Mouse (Mus musculus): ENCODE measurements around the gene Fancd2. TPM values are rescaled to one million over a fixed set of nuclear protein-coding genes. Genes with fewer than 3 reads are reported as not detected.

Gene Fancd2
- polyA plus RNA-seq, 1 experiment from 2014 or later, result 8.0 TPM

GRCm38 (mm10) chr6:113597945-113598344, 66.5 kb downstream of the Fancd2 start:
- peaks cover 15% of the 10 kb centered on the region; the same call in 1 of the 2 replicates for H3K36me3 ChIP-seq
- no peak for ATAC-seq (ENCODE audit: extremely low read depth, insufficient number of reproducible peaks, low FRiP score, low TSS enrichment)
- no peak overlapping the region for H3K9ac ChIP-seq
- H3K4me1 ChIP-seq, result peaks cover 10% of the 10 kb centered on the region
- H3K4me2 ChIP-seq, result no peak overlapping the region
- WGBS, result 88% methylated on average over 4 of the region's 4 CpGs
- H3K27me3 ChIP-seq (replicated peaks), result no peaks in the 10 kb centered on the region
- no peak overlapping the region for H3K4me3 ChIP-seq
- no peaks in the 10 kb centered on the region for H3K9me3 ChIP-seq
- no peak overlapping the region for H3K27ac ChIP-seq (replicated peaks)

GRCm38 (mm10) chr6:113599833-113600232, 68.4 kb downstream of the Fancd2 start:
- Histone ChIP-seq H3K36me3 (peaks cover 15% of the 10 kb centered on the region; the same call in 1 of the 2 replicates), H3K4me2 (no peak overlapping the region), H3K4me1 (peaks cover 13% of the 10 kb centered on the region), H3K9me3 (no peaks in the 10 kb centered on the region), H3K9ac (no peak overlapping the region), H3K27me3 (replicated peaks) (no peaks in the 10 kb centered on the region), H3K4me3 (no peak overlapping the region), H3K27ac (replicated peaks) (no peak overlapping the region)
- 76% methylated on average over 5 of the region's 5 CpGs for WGBS
- no peak for ATAC-seq (ENCODE audit: extremely low read depth, insufficient number of reproducible peaks, low FRiP score, low TSS enrichment)

GRCm38 (mm10) chr6:113600543-113601139, 69.2 kb downstream of the Fancd2 start, which contains the start of gene Fancd2os:
Gene Fancd2os (minus strand): TSS chr6:113600715.
- H3K4me2 ChIP-seq, result 0 out of 2 replicates have a peak within 1 kb of the TSS, but pooled peaks have one; percentile 3
- 45% methylated on average over 23 of the region's 23 CpGs for WGBS
- no peaks in the 10 kb centered on the region for H3K27me3 ChIP-seq (replicated peaks)
- peaks cover 18% of the 10 kb centered on the region for H3K4me1 ChIP-seq
- H3K36me3 ChIP-seq, result peaks cover 15% of the 10 kb centered on the region; the same call in 1 of the 2 replicates
- H3K9ac ChIP-seq, result no peak within 1 kb of the TSS
- H3K4me3 ChIP-seq, result no peak within 1 kb of the TSS
- no peak within 1 kb of the TSS for H3K27ac ChIP-seq (replicated peaks)
- no peaks in the 10 kb centered on the region for H3K9me3 ChIP-seq
- no peak for ATAC-seq (ENCODE audit: extremely low read depth, insufficient number of reproducible peaks, low FRiP score, low TSS enrichment)

DNA sequence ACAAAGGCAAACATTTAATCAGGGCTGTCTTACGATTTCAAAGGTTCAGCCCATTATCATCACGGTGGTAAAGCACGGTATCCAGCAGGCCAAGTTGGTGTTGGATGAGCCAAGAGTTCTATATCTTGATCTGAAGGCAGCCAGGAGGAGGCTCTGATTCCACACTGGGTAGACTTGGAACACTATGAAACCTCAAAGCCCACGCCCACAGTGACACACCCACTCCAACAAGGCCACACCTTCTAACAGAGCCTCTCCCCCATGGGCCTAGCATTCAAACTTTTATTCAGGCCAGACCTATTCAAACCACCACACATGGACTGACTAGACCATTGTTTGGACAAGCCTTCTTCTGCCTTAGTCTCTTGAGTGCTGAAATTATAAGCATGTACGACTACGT, 71.3 kb downstream of the Fancd2 start:
- H3K9ac ChIP-seq, result no peak overlapping the region

GRCm38 (mm10) chr6:113603993-113604392, 72.5 kb downstream of the Fancd2 start:
- ATAC-seq (ENCODE audit: extremely low read depth, insufficient number of reproducible peaks, low FRiP score, low TSS enrichment), result no peak
- Histone ChIP-seq H3K4me2 (peak overlapping the region; percentile 88), H3K27me3 (replicated peaks) (no peaks in the 10 kb centered on the region), H3K4me1 (peaks cover 30% of the 10 kb centered on the region), H3K27ac (replicated peaks) (peak overlapping the region; percentile 89; the same call in 1 of the 2 replicates), H3K9ac (peak overlapping the region; percentile 96), H3K36me3 (peaks cover 11% of the 10 kb centered on the region; the same call in 1 of the 2 replicates), H3K4me3 (peak overlapping the region; percentile 98), H3K9me3 (no peaks in the 10 kb centered on the region)
- 46% methylated on average over 12 of the region's 12 CpGs for WGBS

More for the DNA sequence above, 71.3 kb downstream of the Fancd2 start:
- Histone ChIP-seq H3K4me2 (no peak overlapping the region), H3K4me1 (peaks cover 30% of the 10 kb centered on the region), H3K27me3 (replicated peaks) (no peaks in the 10 kb centered on the region), H3K4me3 (no peak overlapping the region), H3K27ac (replicated peaks) (no peak overlapping the region), H3K9me3 (no peaks in the 10 kb centered on the region), H3K36me3 (peaks cover 16% of the 10 kb centered on the region; the same call in 1 of the 2 replicates)
- ATAC-seq (ENCODE audit: extremely low read depth, insufficient number of reproducible peaks, low FRiP score, low TSS enrichment), result no peak
- WGBS, result 90% methylated on average over 6 of the region's 6 CpGs

- Histone ChIP-seq H3K4me2 (peak within 1 kb of the TSS; percentile 88), H3K27me3 (replicated peaks) (no peaks in the 10 kb centered on the region), H3K4me3 (peak within 1 kb of the TSS; percentile 98), H3K4me1 (peaks cover 30% of the 10 kb centered on the region), H3K27ac (replicated peaks) (peak within 1 kb of the TSS; percentile 89), H3K9ac (peak within 1 kb of the TSS; percentile 96), H3K36me3 (peaks cover 11% of the 10 kb centered on the region; the same call in 1 of the 2 replicates), H3K9me3 (no peaks in the 10 kb centered on the region)
- under 1% methylated on average over 63 of the region's 65 CpGs for WGBS
- peak; percentile 86 for ATAC-seq (ENCODE audit: extremely low read depth, insufficient number of reproducible peaks, low FRiP score, low TSS enrichment)
Measured at GRCm38 (mm10) chr6:113604432-113605223, 73.1 kb downstream of the Fancd2 start, which contains the start of gene Brk1. Gene Brk1 (plus strand): TSS chr6:113604772.

DNA sequence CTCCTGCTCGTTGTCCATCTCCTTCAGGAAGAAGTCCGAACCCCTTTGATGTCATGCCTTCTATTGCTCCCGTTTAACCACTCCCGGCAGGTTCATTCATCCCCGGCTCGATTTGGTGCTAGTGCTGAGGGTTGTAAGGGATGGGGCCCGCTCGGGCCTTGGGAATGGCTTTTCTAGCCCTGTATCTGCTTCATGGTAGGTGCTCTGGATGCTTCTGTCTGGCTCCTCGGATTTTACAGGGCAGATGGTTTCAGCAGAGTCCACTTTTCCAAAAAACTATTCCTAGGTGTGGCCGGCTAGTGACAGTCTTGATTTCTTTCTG, 73.7 kb downstream of the Fancd2 start:
- Histone ChIP-seq H3K4me1 (peaks cover 25% of the 10 kb centered on the region), H3K9ac (peak overlapping the region; percentile 96), H3K36me3 (peaks cover 11% of the 10 kb centered on the region; the same call in 1 of the 2 replicates), H3K4me2 (peak overlapping the region; percentile 88), H3K9me3 (no peaks in the 10 kb centered on the region), H3K4me3 (peak overlapping the region; percentile 98), H3K27me3 (replicated peaks) (no peaks in the 10 kb centered on the region), H3K27ac (replicated peaks) (peak overlapping the region; percentile 89)
- ATAC-seq (ENCODE audit: extremely low read depth, insufficient number of reproducible peaks, low FRiP score, low TSS enrichment), result no peak; the same call in 1 of the 2 replicates
- WGBS, result 2% methylated on average over 10 of the region's 10 CpGs

GRCm38 (mm10) chr6:113608871-113609270, 77.4 kb downstream of the Fancd2 start:
- 85% methylated on average over 6 of the region's 6 CpGs for WGBS
- Histone ChIP-seq H3K27me3 (replicated peaks) (no peaks in the 10 kb centered on the region), H3K27ac (replicated peaks) (no peak overlapping the region), H3K4me1 (peaks cover 48% of the 10 kb centered on the region), H3K36me3 (peaks cover 28% of the 10 kb centered on the region), H3K9me3 (no peaks in the 10 kb centered on the region), H3K4me3 (no peak overlapping the region), H3K4me2 (no peak overlapping the region), H3K9ac (no peak overlapping the region)
- no peak for ATAC-seq (ENCODE audit: extremely low read depth, insufficient number of reproducible peaks, low FRiP score, low TSS enrichment)

DNA sequence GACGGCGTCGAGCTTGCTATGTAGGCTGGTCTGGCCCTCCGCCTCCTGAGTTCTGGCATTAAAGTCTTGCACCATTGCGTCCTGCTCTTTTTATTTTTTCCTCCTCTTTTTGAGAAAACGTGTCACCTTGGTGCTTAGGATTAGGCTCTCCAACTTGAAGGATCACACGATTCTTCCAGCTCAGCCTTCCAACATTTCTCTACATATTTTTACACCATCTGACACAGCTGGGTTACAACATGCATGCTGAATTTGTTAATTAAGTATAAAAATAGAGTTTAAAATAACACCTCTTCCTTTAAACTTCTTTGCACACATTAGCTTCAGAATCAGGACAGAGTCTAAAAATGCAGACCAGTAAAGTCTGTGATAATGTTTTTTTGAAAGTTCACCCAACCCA, 77.8 kb downstream of the Fancd2 start:
- no peak overlapping the region for H3K4me3 ChIP-seq
- H3K27me3 ChIP-seq (replicated peaks), result no peaks in the 10 kb centered on the region
- H3K9ac ChIP-seq, result no peak overlapping the region
- no peak overlapping the region for H3K27ac ChIP-seq (replicated peaks)
- H3K36me3 ChIP-seq, result peaks cover 33% of the 10 kb centered on the region
- H3K9me3 ChIP-seq, result no peaks in the 10 kb centered on the region
- no peak overlapping the region for H3K4me2 ChIP-seq
- WGBS, result 94% methylated on average over 7 of the region's 7 CpGs
- ATAC-seq (ENCODE audit: extremely low read depth, insufficient number of reproducible peaks, low FRiP score, low TSS enrichment), result no peak
- H3K4me1 ChIP-seq, result peaks cover 45% of the 10 kb centered on the region

DNA sequence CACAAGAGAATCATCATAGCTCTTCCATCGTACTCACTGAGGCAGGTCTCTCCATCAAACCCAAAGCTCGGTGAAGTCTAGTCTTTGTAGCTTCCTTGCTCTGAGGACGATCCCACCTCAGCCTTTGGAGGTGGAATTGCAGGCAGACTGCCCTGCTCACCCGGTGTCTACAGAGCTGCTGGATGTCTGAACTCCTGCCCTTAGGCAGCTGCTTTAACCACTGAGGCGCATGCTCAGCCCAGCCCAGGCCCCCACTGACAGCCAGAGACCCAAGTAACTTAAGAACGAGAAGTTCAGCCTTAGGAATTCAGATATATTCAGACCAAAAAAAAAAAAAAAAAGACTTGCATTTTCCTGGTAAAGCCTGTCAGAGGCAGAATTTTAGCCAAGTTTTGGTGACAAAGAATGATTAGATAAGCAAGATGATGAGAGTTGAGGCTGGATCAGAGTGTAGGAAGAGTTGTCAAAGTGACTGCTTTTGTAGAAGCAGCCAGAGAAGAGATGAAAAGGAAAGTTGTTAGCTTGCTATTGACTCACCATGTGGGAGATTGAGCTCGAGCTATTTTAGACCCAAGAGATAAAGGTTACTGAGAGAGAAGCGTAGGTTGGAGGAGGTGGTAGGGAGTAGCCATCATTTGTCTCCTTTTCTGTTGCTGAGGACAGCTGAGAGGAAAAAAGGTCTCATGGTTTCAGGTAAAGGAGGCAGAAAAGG, 80.9 kb downstream of the Fancd2 start:
- H3K4me3 ChIP-seq, result peak overlapping the region; percentile 22
- WGBS, result 39% methylated on average over 8 of the region's 8 CpGs
- peaks cover 52% of the 10 kb centered on the region for H3K36me3 ChIP-seq
- H3K27ac ChIP-seq (replicated peaks), result peak overlapping the region; percentile 87
- H3K4me1 ChIP-seq, result peaks cover 28% of the 10 kb centered on the region
- peak overlapping the region; percentile 62 for H3K4me2 ChIP-seq
- no peaks in the 10 kb centered on the region for H3K27me3 ChIP-seq (replicated peaks)
- H3K9me3 ChIP-seq, result no peaks in the 10 kb centered on the region
- peak overlapping the region; percentile 54 for H3K9ac ChIP-seq
- ATAC-seq (ENCODE audit: extremely low read depth, insufficient number of reproducible peaks, low FRiP score, low TSS enrichment), result no peak

GRCm38 (mm10) chr6:113614152-113614551, 82.7 kb downstream of the Fancd2 start:
- no peak overlapping the region for H3K4me3 ChIP-seq
- no peak overlapping the region for H3K9ac ChIP-seq
- peaks cover 28% of the 10 kb centered on the region for H3K4me1 ChIP-seq
- no peaks in the 10 kb centered on the region for H3K9me3 ChIP-seq
- H3K4me2 ChIP-seq, result no peak overlapping the region
- ATAC-seq (ENCODE audit: extremely low read depth, insufficient number of reproducible peaks, low FRiP score, low TSS enrichment), result no peak
- WGBS, result 85% methylated on average over 7 of the region's 7 CpGs
- peaks cover 61% of the 10 kb centered on the region for H3K36me3 ChIP-seq
- H3K27ac ChIP-seq (replicated peaks), result no peak overlapping the region
- no peaks in the 10 kb centered on the region for H3K27me3 ChIP-seq (replicated peaks)

Measured in heart, embryonic 13.5 days (tissue).